Mouse (Mus musculus): ENCODE data around the gene Donson. TPM values are rescaled to one million over a fixed set of nuclear protein-coding genes. Genes with fewer than 3 reads are reported as not detected.

The Donson gene
- total RNA-seq, 2 experiments from 2014 or later, result 2.4 to 3.8 TPM

DNA sequence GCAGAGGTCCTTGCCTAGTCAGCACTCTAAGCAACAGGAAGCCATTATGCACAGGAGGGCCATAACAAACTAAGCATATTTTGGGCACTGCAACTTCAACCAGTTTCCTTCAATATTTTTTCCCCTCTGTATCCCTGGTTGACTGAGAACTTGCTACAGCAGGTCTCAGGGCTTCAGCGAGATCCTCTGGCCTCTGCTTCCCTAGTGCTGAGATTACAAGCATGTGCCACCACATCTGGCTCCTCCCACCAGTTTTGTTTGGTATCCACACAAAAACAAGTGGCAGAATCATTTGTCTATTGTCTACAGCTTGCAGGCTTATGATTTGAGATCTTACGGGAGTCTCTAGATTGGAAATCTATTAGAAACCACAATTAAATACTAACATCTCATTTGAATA is 43.7 kb downstream of the Donson start:
- DNase-seq, result no peak

GRCm38 (mm10) chr16:91640171-91640570 is 48.4 kb downstream of the Donson start:
- DNase-seq, result no peak

DNA sequence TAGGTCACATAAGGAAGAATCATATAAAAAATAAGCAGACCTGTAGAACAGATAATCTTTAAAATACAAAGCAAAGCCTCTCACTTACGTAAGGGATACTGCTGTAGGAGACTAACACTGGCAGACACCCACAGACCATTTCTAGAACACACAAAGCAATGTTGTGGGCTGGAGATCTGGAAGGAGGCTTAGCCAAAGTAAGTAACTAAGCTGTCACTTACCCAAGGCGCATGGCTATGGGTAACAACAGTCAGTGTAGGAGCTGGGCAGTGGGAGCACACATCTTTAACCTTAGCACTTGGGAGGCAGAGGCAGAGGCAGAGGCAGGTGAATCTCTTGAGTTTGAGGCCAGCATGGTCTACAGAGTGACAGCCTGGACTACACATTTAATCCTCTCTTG is 48.9 kb downstream of the Donson start:
- no peak for DNase-seq

DNA sequence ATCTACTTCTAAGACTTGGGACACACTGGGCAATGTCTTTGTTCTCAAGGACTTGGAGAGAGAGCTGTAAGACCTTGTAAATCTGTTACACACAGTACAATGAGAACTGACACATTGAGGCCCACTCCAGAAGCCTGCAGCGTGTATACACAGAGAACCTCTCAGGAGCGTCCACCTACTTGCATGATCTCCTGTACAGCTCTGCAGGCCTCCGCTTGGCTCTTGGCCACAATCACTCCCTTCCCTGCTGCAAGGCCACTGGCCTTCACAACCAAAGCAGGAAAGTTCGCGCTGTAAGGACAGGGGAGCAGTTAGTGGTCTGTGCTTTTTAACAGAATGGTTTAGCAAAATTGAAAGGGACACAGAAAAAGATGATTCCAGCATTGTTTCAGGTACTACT is 49.4 kb downstream of the Donson start:
- no peak for DNase-seq

- no peak for DNase-seq
Measured at GRCm38 (mm10) chr16:91633641-91634040, 54.9 kb downstream of the Donson start.

GRCm38 (mm10) chr16:91632940-91633339 is 55.6 kb downstream of the Donson start:
- DNase-seq, result no peak

DNA sequence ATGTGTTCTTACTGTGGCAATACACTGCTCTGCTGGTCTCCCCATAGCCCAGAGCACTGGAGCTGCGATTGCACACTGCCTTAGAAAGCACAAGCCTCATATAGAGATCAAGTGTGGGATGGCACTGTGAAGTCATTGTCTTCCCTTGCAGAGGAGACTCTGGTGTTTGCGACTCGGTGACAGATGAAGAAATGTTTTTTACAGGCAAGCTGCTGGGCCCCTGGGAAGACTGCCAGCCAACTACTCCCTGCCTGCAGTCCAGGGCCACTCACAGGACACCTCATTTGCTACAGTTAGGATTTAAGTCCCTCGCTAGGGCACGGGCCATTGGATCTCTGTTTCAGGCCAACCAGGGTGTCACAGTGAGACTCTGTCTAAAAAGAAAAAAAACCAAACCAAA is 56.1 kb downstream of the Donson start:
- no peak for DNase-seq

GRCm38 (mm10) chr16:91630584-91630983 is 58.0 kb downstream of the Donson start:
- no peak for DNase-seq

DNA sequence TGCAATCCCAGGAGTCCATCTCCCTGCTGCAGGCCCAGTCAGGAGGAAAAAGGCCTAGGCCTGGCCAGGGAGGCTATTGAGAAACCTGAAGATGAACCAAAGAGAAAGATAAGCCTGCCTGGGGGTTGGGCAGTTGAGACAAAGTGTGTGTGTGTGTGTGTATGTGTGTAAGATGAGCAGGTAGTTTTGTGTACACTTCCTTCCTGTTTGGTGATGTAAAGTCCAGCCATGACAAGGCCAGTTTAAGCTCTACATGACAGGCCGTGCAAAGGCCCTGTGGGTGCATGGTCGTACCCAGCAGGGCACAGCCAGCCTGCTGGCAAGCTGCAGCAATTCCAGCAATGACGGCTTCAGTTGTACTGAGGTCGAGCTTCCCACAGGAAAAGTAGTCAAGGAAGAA is 58.8 kb downstream of the Donson start:
- DNase-seq, result no peak

DNA sequence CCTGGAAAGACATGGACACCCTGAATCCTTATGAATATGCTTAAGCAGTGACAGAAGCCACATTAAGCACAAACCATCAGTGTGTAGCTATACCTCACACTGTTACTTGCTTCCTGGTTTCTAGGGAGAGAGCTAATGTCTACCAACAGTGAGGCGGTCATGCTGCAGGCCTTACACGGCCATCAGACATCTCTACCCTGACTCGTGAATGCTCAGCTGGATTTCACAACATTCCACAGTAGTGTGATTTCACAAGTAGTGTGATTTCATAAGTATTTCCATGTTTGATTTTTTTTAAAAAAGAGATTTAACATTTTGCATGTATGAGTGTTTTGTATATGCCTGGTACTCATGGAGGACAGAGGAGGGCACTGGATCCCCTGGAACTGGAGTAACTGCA is 59.9 kb downstream of the Donson start:
- no peak for DNase-seq

- no peak for DNase-seq
Measured at GRCm38 (mm10) chr16:91627831-91628230, 60.7 kb downstream of the Donson start.

Other genes with a start within 250 kb of the Donson start
- 10 to 100 TPM; 34.9 to 36.9 TPM for gene Ifnar1, start 203.5 kb downstream of the Donson start, total RNA-seq (2021)
- 10 to 100 TPM; 59.8 to 60.8 TPM for gene Ifngr2, start 141.7 kb downstream of the Donson start, total RNA-seq (2021)
- 10 to 100 TPM; 15.2 to 15.9 TPM for gene Tmem50b, start 91.0 kb downstream of the Donson start, total RNA-seq (2021)
- gene Dnajc28, start 69.7 kb downstream of the Donson start, total RNA-seq (2021), result 1 to 10 TPM; 4.8 to 5.3 TPM
- gene Gart, start 41.8 kb downstream of the Donson start, total RNA-seq (2021), result 10 to 100 TPM; 54.5 to 58.5 TPM
- gene Son, start 41.3 kb downstream of the Donson start, total RNA-seq (2021), result 100 to 1,000 TPM; 113 to 153 TPM
- gene Cryzl1, start 40.2 kb upstream of the Donson start, total RNA-seq (2021), result 10 to 100 TPM; 15.1 to 19.4 TPM
- gene Itsn1, start 40.5 kb upstream of the Donson start, total RNA-seq (2021), result 10 to 100 TPM; 60.2 to 81.2 TPM